Mouse (Mus musculus) thymus, adult 2 months (tissue): ENCODE measurements around the gene Clstn1. TPM values are rescaled to one million over a fixed set of nuclear protein-coding genes. Genes with fewer than 3 reads are reported as not detected.

Experiments used
- DNase-seq: peaks from one replicate; pipeline ENCODE4 v3.0.0; 2021
- H3K27ac ChIP-seq: fragments of 200-500 bp; 2 replicates; pipeline ENCODE4 v1.5.1; 2012; ENCODE audit warnings: low read length, control low read depth; ENCODE audit not compliant: control insufficient read depth, insufficient read depth
- H3K27me3 ChIP-seq: fragments of 200-500 bp; 2 replicates; pipeline ENCODE4 v1.6.1; 2012; ENCODE audit warnings: mild to moderate bottlenecking, low read length, moderate library complexity, mixed read lengths; ENCODE audit not compliant: control insufficient read depth, insufficient read depth
- H3K36me3 ChIP-seq: fragments of 200-500 bp; 2 replicates; pipeline ENCODE4 v1.6.1; 2012; ENCODE audit warnings: mild to moderate bottlenecking, low read length, moderate library complexity; ENCODE audit not compliant: control insufficient read depth, insufficient read depth
- H3K4me1 ChIP-seq: fragments of 200-500 bp; replicated peaks from 2 replicates; pipeline ENCODE4 v1.6.1; 2012; ENCODE audit warnings: low read length; ENCODE audit not compliant: control insufficient read depth, insufficient read depth
- H3K4me3 ChIP-seq: fragments of 200-500 bp; 2 replicates; pipeline ENCODE4 v1.5.1; 2012; ENCODE audit warnings: mild to moderate bottlenecking, low read length, control low read depth, moderate library complexity; ENCODE audit not compliant: control insufficient read depth, insufficient read depth
- CTCF ChIP-seq: fragments of 200-500 bp; IDR thresholded peaks from 2 replicates; pipeline ENCODE4 v1.5.1; 2012; ENCODE audit warnings: mild to moderate bottlenecking, control low read depth, low read length, moderate library complexity, borderline replicate concordance; ENCODE audit not compliant: control insufficient read depth, poor library complexity, insufficient read depth; ENCODE audit errors: extremely low read depth
- POLR2A ChIP-seq: fragments of 200-500 bp; IDR thresholded peaks from 2 replicates; pipeline ENCODE4 v1.6.1; 2012; ENCODE audit warnings: mild to moderate bottlenecking, low read length, control low read depth, moderate library complexity; ENCODE audit not compliant: control insufficient read depth, poor library complexity, insufficient read depth; ENCODE audit errors: extremely low read depth
- WGBS: fragments of 180-500 bp; shearing (Covaris S2); methylation state at CpG from one replicate; pipeline ENCODE4 v1.1.7; 2018; 5-methylcytosine and 5-hydroxymethylcytosine counted together
- polyA plus RNA-seq: library from polyadenylated mRNA; depleted of rRNA; stranded (reverse); fragments of >200 nt; gene quantifications from 2 replicates; pipeline ENCODE4 v1.2.3, GENCODE M21; 2012

Gene Clstn1
- polyA plus RNA-seq, 1 experiment, result 24.5 TPM

DNA sequence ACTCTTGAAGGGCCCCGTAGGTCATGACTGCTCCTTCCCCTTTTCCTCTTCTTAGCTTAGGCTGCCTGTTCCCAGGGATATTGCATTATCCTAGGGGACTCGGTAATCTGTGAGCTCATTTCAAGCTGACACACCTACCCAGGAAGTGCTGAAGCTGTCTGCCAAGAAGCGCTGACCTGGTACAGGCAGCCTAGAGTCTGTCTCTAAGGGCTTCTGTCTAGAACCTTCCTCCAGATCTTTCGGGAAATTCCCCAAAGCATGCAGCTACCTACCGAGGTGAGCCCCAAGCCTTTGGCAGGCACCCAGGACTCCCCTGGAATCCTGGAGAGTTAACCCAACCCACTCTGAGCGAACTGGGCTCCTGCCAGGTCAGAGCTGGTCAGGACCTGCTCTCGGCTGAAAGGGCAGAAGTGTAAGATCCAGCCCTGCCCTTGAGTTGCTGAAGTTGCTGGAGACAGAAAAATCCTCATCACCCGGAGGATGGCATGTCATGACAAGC lies 14.6 kb upstream of the Clstn1 start:
- TF ChIP-seq CTCF, result no peak
- TF ChIP-seq POLR2A, result no peak
- no peaks in the 10 kb centered on the region; the same call in 1 of the 2 replicates for H3K27me3 ChIP-seq
- H3K4me1 ChIP-seq, result no peaks in the 10 kb centered on the region
- no peak for DNase-seq
- peak overlapping the region; percentile 15; the same call in 1 of the 2 replicates for H3K27ac ChIP-seq
- 70% methylated on average over 8 of the region's 8 CpGs for WGBS
- H3K36me3 ChIP-seq, result no peaks in the 10 kb centered on the region
- no peak overlapping the region for H3K4me3 ChIP-seq

DNA sequence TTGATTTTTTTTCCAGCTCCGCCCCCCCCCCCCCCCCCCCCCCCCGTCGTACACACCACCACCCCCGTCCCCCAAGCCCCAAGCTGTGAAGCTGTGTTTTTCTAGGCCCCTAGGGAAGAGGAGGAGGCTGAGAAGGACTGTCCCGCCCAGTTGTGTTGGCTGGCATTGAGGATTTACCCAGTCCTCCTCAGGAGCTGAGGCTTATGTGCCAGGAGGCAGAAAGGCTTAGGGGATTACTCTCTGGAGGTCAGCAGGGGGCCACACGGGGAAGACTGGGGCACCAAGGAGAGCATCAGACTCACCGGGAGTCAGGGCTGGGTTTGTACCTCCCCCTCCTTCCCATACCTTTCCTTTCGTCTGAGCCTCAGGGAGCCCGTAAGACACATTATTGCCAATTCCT lies 13.8 kb upstream of the Clstn1 start:
- no peak for TF ChIP-seq POLR2A
- TF ChIP-seq CTCF, result no peak
- Histone ChIP-seq H3K4me1 (no peaks in the 10 kb centered on the region), H3K36me3 (no peaks in the 10 kb centered on the region), H3K27ac (no peak overlapping the region), H3K27me3 (no peaks in the 10 kb centered on the region; the same call in 1 of the 2 replicates), H3K4me3 (no peak overlapping the region)
- 70% methylated on average over 6 of the region's 9 CpGs for whole genome bisulfite sequencing
- no peak for DNase-seq

DNA sequence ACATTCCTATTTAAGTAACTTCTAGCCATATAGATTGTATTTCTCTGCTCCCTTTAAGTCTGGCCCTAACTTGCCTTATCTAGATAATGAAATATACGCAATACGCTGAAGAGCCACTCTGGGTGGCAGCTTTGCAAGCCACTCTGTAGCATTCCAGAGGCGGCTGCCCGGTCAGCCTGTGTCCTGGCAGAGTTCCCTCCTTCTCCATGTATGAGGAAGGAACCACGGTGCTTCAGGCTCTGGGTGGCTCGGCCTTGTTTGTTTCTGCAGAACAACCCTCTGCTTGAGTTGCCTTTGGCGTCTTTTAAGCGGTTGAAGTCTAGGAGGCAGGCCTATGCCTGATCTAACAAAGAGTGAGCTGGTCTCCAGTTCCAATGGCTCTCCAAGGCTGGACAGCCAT lies 13.4 kb upstream of the Clstn1 start:
- Histone ChIP-seq H3K4me3 (no peak overlapping the region), H3K36me3 (no peaks in the 10 kb centered on the region), H3K27ac (no peak overlapping the region), H3K4me1 (no peaks in the 10 kb centered on the region), H3K27me3 (no peaks in the 10 kb centered on the region; the same call in 1 of the 2 replicates)
- TF ChIP-seq CTCF (no peak), POLR2A (no peak)
- DNase-seq, result no peak
- WGBS, result 91% methylated on average over 8 of the region's 8 CpGs

DNA sequence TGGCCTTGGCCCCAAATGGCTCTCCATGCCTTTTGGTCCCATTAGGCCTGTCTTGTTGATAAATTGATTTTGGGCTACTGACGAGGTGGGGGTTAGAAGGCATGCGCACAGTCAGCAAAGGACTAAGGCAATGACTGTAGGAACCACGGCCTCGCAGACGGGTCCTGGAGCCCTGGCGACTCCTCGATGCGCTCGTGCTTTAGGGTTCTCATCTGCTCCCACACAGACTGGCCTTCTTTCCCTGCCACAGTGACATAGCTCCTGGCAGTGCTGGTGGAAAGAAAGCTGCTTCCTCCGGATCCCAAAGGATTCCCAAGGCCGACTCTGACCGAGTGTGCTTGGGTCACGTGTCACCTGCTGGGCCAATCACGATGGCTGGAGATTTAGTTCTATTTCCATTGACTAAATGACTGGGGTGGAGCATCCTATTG lies 11.9 kb upstream of the Clstn1 start:
- 92% methylated on average over 14 of the region's 14 CpGs for WGBS
- no peaks in the 10 kb centered on the region for H3K36me3 ChIP-seq
- no peaks in the 10 kb centered on the region; the same call in 1 of the 2 replicates for H3K27me3 ChIP-seq
- no peak overlapping the region for H3K27ac ChIP-seq
- H3K4me3 ChIP-seq, result no peak overlapping the region
- no peak for TF ChIP-seq CTCF
- no peak for TF ChIP-seq POLR2A
- no peak for DNase-seq
- no peaks in the 10 kb centered on the region for H3K4me1 ChIP-seq

DNA sequence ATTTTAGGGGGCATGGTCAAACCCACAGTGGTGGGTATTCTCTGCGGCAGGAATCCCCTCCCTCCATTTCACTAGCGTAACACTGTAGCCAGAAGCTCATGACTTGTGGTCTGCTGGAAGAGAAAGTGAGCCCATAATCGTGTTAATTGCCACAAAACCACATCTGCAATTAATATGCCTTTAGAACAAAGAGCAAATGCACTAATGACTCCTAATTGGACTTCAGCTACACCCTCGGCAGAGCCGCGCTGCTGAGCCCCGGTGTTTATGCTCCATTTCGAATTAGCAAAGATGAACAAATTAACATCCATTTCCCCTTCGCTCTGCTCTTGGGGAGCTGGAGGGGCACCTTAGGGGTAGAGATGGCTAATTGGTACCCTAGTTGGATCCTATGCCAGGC lies 10.2 kb upstream of the Clstn1 start:
- Histone ChIP-seq H3K36me3 (no peaks in the 10 kb centered on the region), H3K4me3 (no peak overlapping the region), H3K27me3 (no peaks in the 10 kb centered on the region; the same call in 1 of the 2 replicates), H3K27ac (no peak overlapping the region), H3K4me1 (no peaks in the 10 kb centered on the region)
- DNase-seq, result no peak
- WGBS, result 89% methylated on average over 9 of the region's 9 CpGs
- TF ChIP-seq POLR2A (no peak), CTCF (no peak)

DNA sequence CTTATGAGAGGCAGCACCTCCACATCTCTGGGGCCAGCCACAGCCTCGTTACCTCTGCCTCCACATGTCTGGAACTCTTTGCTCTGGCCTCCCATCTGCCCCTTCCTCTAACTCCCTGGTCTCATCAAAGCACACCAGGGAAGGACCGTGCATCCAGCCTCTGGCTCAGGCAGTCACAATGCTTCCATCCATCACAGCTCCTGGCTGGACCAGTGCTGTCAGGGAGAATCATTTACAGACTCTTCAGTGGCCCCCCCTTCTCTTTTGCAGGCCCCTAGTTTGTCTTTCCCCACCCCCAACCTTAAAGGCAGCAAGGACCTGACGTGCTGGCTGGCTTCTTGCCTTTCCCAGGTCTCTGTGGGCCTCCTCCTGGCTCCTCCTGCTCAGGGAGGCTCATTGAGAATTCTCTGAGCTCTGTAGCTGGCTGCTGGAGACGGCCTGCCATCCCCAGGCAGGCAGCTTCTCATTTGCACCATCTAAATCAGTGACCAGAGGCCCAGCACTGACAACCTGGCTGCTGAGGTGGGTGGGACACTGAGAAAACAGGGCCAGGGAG lies 9.2 kb upstream of the Clstn1 start:
- no peak overlapping the region for H3K27ac ChIP-seq
- H3K4me1 ChIP-seq, result no peaks in the 10 kb centered on the region
- no peaks in the 10 kb centered on the region; the same call in 1 of the 2 replicates for H3K27me3 ChIP-seq
- H3K4me3 ChIP-seq, result no peak overlapping the region
- DNase-seq, result no peak
- no peaks in the 10 kb centered on the region for H3K36me3 ChIP-seq
- 75% methylated on average over 4 of the region's 4 CpGs for WGBS
- TF ChIP-seq CTCF (no peak), POLR2A (no peak)
